Mouse (Mus musculus) forebrain, postnatal 0 days (tissue): Measurements from ENCODE around the gene Abca2. TPM values are rescaled to one million over a fixed set of nuclear protein-coding genes. Genes with fewer than 3 reads are reported as not detected.

Experiments used
- ATAC-seq: fragments of 200-750 bp; cut with Nextera tagmentation; 2 replicates; pipeline ENCODE4 v1.8.0; 2017; ENCODE audit warnings: mild to moderate bottlenecking, moderate library complexity
- DNase-seq: peaks from one replicate; pipeline ENCODE4 v3.0.0-alpha.2; 2015
- H3K27ac ChIP-seq: fragments of 300-500 bp; sonication (generic); 2 replicates; pipeline ENCODE4 v1.5.1; 2014; ENCODE audit warnings: low read depth, mild to moderate bottlenecking, antibody characterized with exemption, low read length, moderate library complexity, mixed read lengths
- H3K27me3 ChIP-seq: fragments of 300-500 bp; sonication (generic); 2 replicates; pipeline ENCODE4 v1.6.1; 2014; ENCODE audit warnings: mild to moderate bottlenecking, low read length, mixed read lengths; ENCODE audit not compliant: insufficient read depth
- H3K36me3 ChIP-seq: fragments of 300-500 bp; sonication (generic); 2 replicates; pipeline ENCODE4 v1.6.1; 2014; ENCODE audit warnings: mild to moderate bottlenecking, moderate library complexity; ENCODE audit not compliant: insufficient read depth
- H3K4me1 ChIP-seq: fragments of 300-500 bp; sonication (generic); 2 replicates; pipeline ENCODE4 v1.6.1; 2014; ENCODE audit warnings: antibody characterized with exemption; ENCODE audit not compliant: insufficient read depth
- H3K4me2 ChIP-seq: fragments of 300-500 bp; sonication (generic); 2 replicates; pipeline ENCODE4 v1.6.1; 2014; ENCODE audit warnings: low read depth, mild to moderate bottlenecking, moderate library complexity
- H3K4me3 ChIP-seq: fragments of 300-500 bp; sonication (generic); 2 replicates; pipeline ENCODE4 v1.5.1; 2014; ENCODE audit warnings: low read depth, low read length, mixed read lengths
- H3K9ac ChIP-seq: fragments of 300-500 bp; sonication (generic); 2 replicates; pipeline ENCODE4 v1.6.1; 2014; ENCODE audit warnings: mild to moderate bottlenecking
- H3K9me3 ChIP-seq: fragments of 300-500 bp; sonication (generic); 2 replicates; pipeline ENCODE4 v1.6.1; 2016; ENCODE audit warnings: low read length
- CTCF ChIP-seq: sonication (generic); IDR thresholded peaks from 2 replicates; pipeline ENCODE4 v1.5.1; 2016; ENCODE audit warnings: antibody characterized with exemption, control low read depth, low read depth
- WGBS: fragments of 180-500 bp; shearing (Covaris S2); extraction: QIAGEN DNeasy Blood & Tissue Kit; methylation state at CpG from one replicate; pipeline ENCODE4 v1.1.7; 2014; 5-methylcytosine and 5-hydroxymethylcytosine counted together
- polyA plus RNA-seq: library from polyadenylated mRNA; unstranded; fragments of >200 nt; fragmentation: Nextera tagmentation; extraction: Ambion mirVana; gene quantifications from 2 replicates; pipeline ENCODE4 v1.2.1, GENCODE M21; 2015
- total RNA-seq: library from RNA; depleted of rRNA; stranded (reverse); fragments of >200 nt; gene quantifications from 2 replicates; pipeline ENCODE4 v1.2.3, GENCODE M21; 2014

The Abca2 gene
- total and polyA plus RNA-seq, 2 experiments from 2014 or later, result 10.5 to 67.4 TPM

DNA sequence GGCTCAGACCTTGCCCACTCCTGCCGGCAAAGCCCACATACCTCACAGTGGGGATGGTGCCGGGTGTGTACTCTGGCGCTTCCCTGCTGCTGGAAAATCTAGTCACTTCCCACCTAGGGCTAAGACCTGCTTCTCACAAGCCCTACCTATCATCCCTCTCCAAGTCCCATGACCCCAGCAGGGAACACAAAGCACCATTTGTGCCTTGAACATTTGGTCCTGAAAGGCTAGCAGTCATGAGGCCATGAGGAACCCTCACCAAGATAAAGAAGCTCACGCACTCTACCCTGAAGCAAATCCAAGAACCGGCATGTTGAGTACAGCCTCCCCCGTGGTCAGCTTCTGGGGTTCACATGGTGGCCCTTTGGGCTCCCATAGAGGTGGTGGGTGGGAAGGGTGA lies 41.5 kb downstream of the Abca2 start, which contains the start of gene Ptgds:
Gene Ptgds (minus strand): TSS at position 78 of the 400 bp plus-strand sequence.
- peak within 1 kb of the TSS; percentile 54 for H3K27ac ChIP-seq
- ATAC-seq (no peak), DNase-seq (no peak)
- no peak for TF ChIP-seq CTCF
- no peak within 1 kb of the TSS for H3K4me2 ChIP-seq
- peaks cover 3% of the 10 kb centered on the region; the same call in 1 of the 2 replicates for H3K4me1 ChIP-seq
- 64% methylated on average over 6 of the region's 6 CpGs for WGBS
- H3K9me3 ChIP-seq, result no peaks in the 10 kb centered on the region
- H3K9ac ChIP-seq, result 0 out of 2 replicates have a peak within 1 kb of the TSS, but pooled peaks have one; percentile 22
- H3K36me3 ChIP-seq, result no peaks in the 10 kb centered on the region
- no peak within 1 kb of the TSS for H3K4me3 ChIP-seq
- no peaks in the 10 kb centered on the region for H3K27me3 ChIP-seq

DNA sequence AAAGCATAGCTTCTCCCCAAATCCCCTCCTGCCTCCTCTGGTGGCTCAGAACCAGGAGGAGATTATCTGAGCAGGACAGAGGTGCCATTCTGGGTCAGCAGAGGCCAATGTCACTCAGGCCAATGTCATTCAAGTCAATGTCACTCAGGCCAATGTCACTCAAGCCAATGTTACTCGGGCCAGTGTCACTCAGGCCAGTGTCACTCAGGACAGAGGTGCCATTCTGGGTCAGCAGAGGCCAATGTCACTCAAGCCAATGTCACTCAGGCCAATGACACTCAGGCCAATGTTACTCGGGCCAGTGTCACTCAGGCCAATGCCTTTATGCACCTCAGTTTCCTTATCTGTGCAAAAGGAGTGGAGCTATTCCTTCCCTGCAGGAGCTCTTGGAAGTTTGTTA lies 44.0 kb downstream of the Abca2 start:
- Histone ChIP-seq H3K4me1 (peaks cover 3% of the 10 kb centered on the region; the same call in 1 of the 2 replicates), H3K27ac (no peak overlapping the region), H3K9me3 (no peaks in the 10 kb centered on the region), H3K27me3 (no peaks in the 10 kb centered on the region), H3K4me3 (no peak overlapping the region), H3K36me3 (no peaks in the 10 kb centered on the region), H3K4me2 (no peak overlapping the region), H3K9ac (no peak overlapping the region)
- ATAC-seq (no peak), DNase-seq (no peak)
- no peak for TF ChIP-seq CTCF
- 83% methylated on average over 2 of the region's 2 CpGs for WGBS

- no peaks in the 10 kb centered on the region for H3K4me1 ChIP-seq
- H3K4me2 ChIP-seq, result no peak overlapping the region
- H3K27me3 ChIP-seq, result no peaks in the 10 kb centered on the region
- no peak for ATAC-seq
- H3K36me3 ChIP-seq, result no peaks in the 10 kb centered on the region
- H3K27ac ChIP-seq, result no peak overlapping the region
- TF ChIP-seq CTCF, result no peak
- H3K4me3 ChIP-seq, result no peak overlapping the region
- DNase-seq, result no peak
- 87% methylated on average over 8 of the region's 8 CpGs for WGBS
- H3K9ac ChIP-seq, result no peak overlapping the region
- no peaks in the 10 kb centered on the region for H3K9me3 ChIP-seq
Observed at GRCm38 (mm10) chr2:25477541-25477940, 49.0 kb downstream of the Abca2 start.

DNA sequence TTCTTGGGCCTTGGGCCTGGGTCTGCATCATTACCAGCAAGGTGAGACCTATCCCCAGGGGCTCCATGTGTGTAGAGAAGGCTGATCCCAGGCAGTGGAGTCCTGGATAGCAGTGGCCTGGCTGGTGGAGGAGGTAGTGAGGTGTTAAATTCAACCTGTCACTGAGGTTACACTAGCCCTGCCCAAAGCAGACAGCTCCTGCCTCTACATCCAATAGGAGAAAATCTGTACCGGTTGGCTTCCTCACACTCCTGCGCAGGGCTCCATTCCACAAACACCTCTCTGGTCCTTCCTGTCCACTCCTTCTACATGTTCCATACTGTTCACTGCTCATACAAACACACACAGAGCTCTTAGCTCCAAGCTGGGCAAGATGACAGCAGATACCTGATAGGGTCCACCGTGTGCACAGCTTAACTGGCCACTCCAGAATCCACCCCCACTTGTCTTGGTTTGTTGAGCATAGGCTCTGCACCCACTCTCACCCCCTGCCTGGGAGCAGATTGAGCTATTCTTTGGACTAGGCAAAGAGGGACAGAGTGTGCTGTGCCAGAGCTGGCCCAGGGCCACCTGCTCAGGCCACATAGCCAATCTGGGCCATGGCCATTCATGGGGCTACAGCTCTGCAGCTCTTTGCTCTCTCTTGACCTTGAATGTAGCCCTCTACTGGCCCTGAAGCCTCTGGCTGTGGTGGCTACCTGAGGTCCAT lies 49.6 kb downstream of the Abca2 start:
- Histone ChIP-seq H3K4me3 (no peak overlapping the region), H3K4me2 (no peak overlapping the region), H3K9ac (no peak overlapping the region), H3K4me1 (no peaks in the 10 kb centered on the region), H3K27ac (no peak overlapping the region), H3K27me3 (no peaks in the 10 kb centered on the region), H3K36me3 (no peaks in the 10 kb centered on the region), H3K9me3 (no peaks in the 10 kb centered on the region)
- ATAC-seq, result no peak
- 90% methylated on average over 3 of the region's 3 CpGs for WGBS
- no peak for TF ChIP-seq CTCF
- DNase-seq, result no peak

DNA sequence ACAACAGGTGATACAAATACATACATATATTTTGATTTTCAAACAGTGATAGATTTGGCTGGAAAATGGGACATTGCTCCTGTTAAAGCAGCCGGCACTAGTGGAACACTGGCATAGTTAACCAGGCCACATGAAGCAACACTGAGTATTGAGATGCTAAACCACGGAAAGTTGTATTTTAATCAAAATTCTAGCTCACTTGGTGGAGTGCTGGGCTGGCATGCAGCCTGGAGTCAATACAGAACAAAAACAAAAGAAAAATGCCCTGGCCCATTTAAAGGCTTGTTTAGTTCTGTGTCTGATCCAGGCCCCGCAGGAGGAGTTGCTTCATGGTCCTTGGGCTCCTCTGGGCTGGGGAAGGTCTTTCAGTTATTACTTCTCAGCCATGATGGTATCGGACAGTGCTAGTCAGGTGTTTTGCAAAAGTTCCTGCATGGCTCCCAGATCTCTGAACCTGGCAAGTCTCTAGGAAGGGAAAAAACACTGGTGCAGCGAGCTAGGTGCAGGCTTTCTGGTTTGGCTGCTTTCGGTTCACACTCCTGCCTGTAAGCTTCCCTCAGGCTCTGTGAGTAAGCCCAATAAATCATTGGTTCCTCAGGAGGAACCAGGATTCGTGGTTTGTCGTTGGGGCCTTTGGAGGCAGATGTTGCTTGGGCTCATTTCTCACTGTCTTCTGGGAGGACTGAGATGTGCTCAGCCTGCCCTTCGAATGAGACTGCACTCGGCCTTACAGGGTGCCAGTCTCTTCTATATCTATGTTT lies 51.2 kb downstream of the Abca2 start:
- Histone ChIP-seq H3K36me3 (no peaks in the 10 kb centered on the region), H3K4me1 (no peaks in the 10 kb centered on the region), H3K4me3 (no peak overlapping the region), H3K9me3 (no peaks in the 10 kb centered on the region), H3K27ac (no peak overlapping the region), H3K4me2 (no peak overlapping the region), H3K9ac (no peak overlapping the region), H3K27me3 (no peaks in the 10 kb centered on the region)
- ATAC-seq (no peak), DNase-seq (no peak)
- no peak for TF ChIP-seq CTCF
- 71% methylated on average over 10 of the region's 10 CpGs for WGBS

DNA sequence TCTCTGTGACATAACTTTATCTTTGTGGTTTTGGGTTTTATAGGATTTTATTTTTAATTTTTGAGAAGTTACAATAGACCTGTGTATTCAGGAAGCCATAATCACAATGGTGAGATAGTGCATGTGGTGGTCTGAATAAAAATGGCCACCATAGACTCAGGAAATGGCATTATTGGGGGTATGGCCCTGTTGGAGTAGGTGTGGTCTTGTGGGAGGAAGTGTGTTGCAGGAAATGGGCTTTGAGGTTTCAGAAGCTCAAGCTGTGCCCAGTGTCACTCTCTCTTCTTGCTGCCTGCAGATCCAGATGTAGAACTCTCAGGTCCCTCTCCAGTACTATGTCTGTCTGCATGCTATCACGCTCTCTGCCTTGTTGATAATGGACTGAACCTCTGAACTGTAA lies 52.0 kb downstream of the Abca2 start:
- Histone ChIP-seq H3K27ac (no peak overlapping the region), H3K9ac (no peak overlapping the region), H3K27me3 (no peaks in the 10 kb centered on the region), H3K4me3 (no peak overlapping the region), H3K36me3 (no peaks in the 10 kb centered on the region), H3K4me1 (no peaks in the 10 kb centered on the region), H3K9me3 (no peaks in the 10 kb centered on the region), H3K4me2 (no peak overlapping the region)
- ATAC-seq, result no peak
- 89% methylated on average over 1 of the region's 1 CpGs for WGBS
- no peak for TF ChIP-seq CTCF
- DNase-seq, result no peak

DNA sequence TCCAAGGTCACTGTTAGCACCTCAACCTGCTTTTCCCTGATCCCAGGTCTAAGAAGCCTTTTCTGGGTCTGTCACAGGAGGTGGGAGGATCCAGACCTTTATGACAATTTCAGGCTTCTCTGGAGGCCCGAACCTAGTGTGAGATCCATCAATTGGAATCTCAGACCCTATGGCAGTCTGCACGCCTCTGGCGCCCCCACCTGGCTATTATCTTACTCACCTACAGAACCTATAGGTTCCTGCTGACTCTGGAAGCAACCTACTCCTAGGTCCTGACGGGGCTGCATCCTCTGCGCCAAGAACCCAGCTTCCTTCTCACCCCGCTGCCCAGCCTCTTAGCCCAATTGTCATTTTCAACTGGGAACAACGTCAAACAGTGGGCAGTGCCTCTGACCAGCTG lies 54.5 kb downstream of the Abca2 start:
- Histone ChIP-seq H3K4me1 (no peaks in the 10 kb centered on the region), H3K4me2 (no peak overlapping the region), H3K36me3 (no peaks in the 10 kb centered on the region), H3K9ac (no peak overlapping the region), H3K9me3 (no peaks in the 10 kb centered on the region), H3K27ac (no peak overlapping the region), H3K4me3 (no peak overlapping the region), H3K27me3 (no peaks in the 10 kb centered on the region)
- WGBS, result 21% methylated on average over 7 of the region's 7 CpGs
- ATAC-seq, result no peak
- TF ChIP-seq CTCF, result no peak
- no peak for DNase-seq
